Mouse (Mus musculus): ENCODE data around the gene Use1. TPM values are rescaled to one million over a fixed set of nuclear protein-coding genes. Genes with fewer than 3 reads are reported as not detected.
A peak's percentile ranks its signal among the peaks of the same experiment; 100 is the strongest.

The Use1 gene
- polyA plus RNA-seq, 1 experiment from 2014 or later, result 92.1 TPM

GRCm38 (mm10) chr8:71406099-71407015, 39.7 kb downstream of the Use1 start:
- Histone ChIP-seq H3K27ac (replicated peaks; ENCODE audit: low read depth, low read length) (peak overlapping the region; percentile 44), H3K4me2 (ENCODE audit: low read depth, severe bottlenecking) (peak overlapping the region; percentile 93), H3K9me3 (ENCODE audit: control insufficient read depth, low read length) (no peaks in the 10 kb centered on the region), H3K9ac (ENCODE audit: low read length) (peak overlapping the region; percentile 69), H3K36me3 (ENCODE audit: control insufficient read depth, insufficient read depth, low read length) (peaks cover 10% of the 10 kb centered on the region; the same call in 1 of the 2 replicates), H3K4me1 (ENCODE audit: control insufficient read depth, insufficient read depth, low read length) (peaks cover 4% of the 10 kb centered on the region; the same call in 1 of the 2 replicates), H3K4me3 (ENCODE audit: low read depth, low read length) (peak overlapping the region; percentile 81), H3K27me3 (ENCODE audit: control insufficient read depth, insufficient read depth, low read length) (no peaks in the 10 kb centered on the region)
- DNase-seq (ENCODE audit: low spot score) (peak; percentile 89), ATAC-seq (ENCODE audit: insufficient number of reproducible peaks, low FRiP score, low TSS enrichment, low read depth) (peak; percentile 70)
- under 1% methylated on average over 55 of the region's 55 CpGs for WGBS

GRCm38 (mm10) chr8:71407441-71407840, 40.8 kb downstream of the Use1 start:
- 94% methylated on average over 14 of the region's 14 CpGs for WGBS
- Histone ChIP-seq H3K36me3 (ENCODE audit: control insufficient read depth, insufficient read depth, low read length) (peaks cover 10% of the 10 kb centered on the region; the same call in 1 of the 2 replicates), H3K4me1 (ENCODE audit: control insufficient read depth, insufficient read depth, low read length) (peaks cover 4% of the 10 kb centered on the region; the same call in 1 of the 2 replicates), H3K9ac (ENCODE audit: low read length) (0 out of 2 replicates have a peak overlapping the region, but pooled peaks have one; percentile 7), H3K27ac (replicated peaks; ENCODE audit: low read depth, low read length) (no peak overlapping the region), H3K27me3 (ENCODE audit: control insufficient read depth, insufficient read depth, low read length) (no peaks in the 10 kb centered on the region), H3K4me2 (ENCODE audit: low read depth, severe bottlenecking) (no peak overlapping the region), H3K4me3 (ENCODE audit: low read depth, low read length) (no peak overlapping the region; the same call in 1 of the 2 replicates), H3K9me3 (ENCODE audit: control insufficient read depth, low read length) (no peaks in the 10 kb centered on the region)
- DNase-seq (ENCODE audit: low spot score) (peak; percentile 21), ATAC-seq (ENCODE audit: insufficient number of reproducible peaks, low FRiP score, low TSS enrichment, low read depth) (no peak)

GRCm38 (mm10) chr8:71408231-71408630, 41.6 kb downstream of the Use1 start:
- Histone ChIP-seq H3K4me3 (ENCODE audit: low read depth, low read length) (no peak overlapping the region), H3K4me1 (ENCODE audit: control insufficient read depth, insufficient read depth, low read length) (peaks cover 4% of the 10 kb centered on the region; the same call in 1 of the 2 replicates), H3K9ac (ENCODE audit: low read length) (no peak overlapping the region), H3K27me3 (ENCODE audit: control insufficient read depth, insufficient read depth, low read length) (no peaks in the 10 kb centered on the region), H3K9me3 (ENCODE audit: control insufficient read depth, low read length) (no peaks in the 10 kb centered on the region), H3K27ac (replicated peaks; ENCODE audit: low read depth, low read length) (no peak overlapping the region), H3K4me2 (ENCODE audit: low read depth, severe bottlenecking) (no peak overlapping the region), H3K36me3 (ENCODE audit: control insufficient read depth, insufficient read depth, low read length) (peaks cover 10% of the 10 kb centered on the region; the same call in 1 of the 2 replicates)
- ATAC-seq (ENCODE audit: insufficient number of reproducible peaks, low FRiP score, low TSS enrichment, low read depth) (no peak), DNase-seq (ENCODE audit: low spot score) (no peak)
- 94% methylated on average over 4 of the region's 4 CpGs for WGBS

- WGBS, result 57% methylated on average over 11 of the region's 11 CpGs
- ATAC-seq (ENCODE audit: insufficient number of reproducible peaks, low FRiP score, low TSS enrichment, low read depth) (no peak), DNase-seq (ENCODE audit: low spot score) (no peak)
- Histone ChIP-seq H3K4me3 (ENCODE audit: low read depth, low read length) (no peak overlapping the region), H3K4me2 (ENCODE audit: low read depth, severe bottlenecking) (no peak overlapping the region), H3K27ac (replicated peaks; ENCODE audit: low read depth, low read length) (no peak overlapping the region), H3K4me1 (ENCODE audit: control insufficient read depth, insufficient read depth, low read length) (no peaks in the 10 kb centered on the region), H3K27me3 (ENCODE audit: control insufficient read depth, insufficient read depth, low read length) (no peaks in the 10 kb centered on the region), H3K36me3 (ENCODE audit: control insufficient read depth, insufficient read depth, low read length) (peaks cover 10% of the 10 kb centered on the region; the same call in 1 of the 2 replicates), H3K9ac (ENCODE audit: low read length) (no peak overlapping the region), H3K9me3 (ENCODE audit: control insufficient read depth, low read length) (no peaks in the 10 kb centered on the region)
Measured at GRCm38 (mm10) chr8:71411535-71412273, 45.1 kb downstream of the Use1 start.

Other genes starting within 250 kb of the Use1 start
- gene Myo9b, start 94.1 kb upstream of the Use1 start, polyA plus RNA-seq (2014; fragmentation: Nextera tagmentation; extraction: Ambion mirVana), result 23.0 and 25.3 TPM in 2 replicates
- gene Haus8, start 93.9 kb upstream of the Use1 start, polyA plus RNA-seq (2014; fragmentation: Nextera tagmentation; extraction: Ambion mirVana), result 66.8 and 70.3 TPM in 2 replicates
- 2.7 and 3.1 TPM in 2 replicates for gene Ocel1, start 4.5 kb downstream of the Use1 start, polyA plus RNA-seq (2014; fragmentation: Nextera tagmentation; extraction: Ambion mirVana)
- 68.9 and 78.6 TPM in 2 replicates for gene Nr2f6, start 15.1 kb downstream of the Use1 start, polyA plus RNA-seq (2014; fragmentation: Nextera tagmentation; extraction: Ambion mirVana)
- gene Ushbp1, start 29.0 kb downstream of the Use1 start, polyA plus RNA-seq (2014; fragmentation: Nextera tagmentation; extraction: Ambion mirVana), result 3.4 and 4.1 TPM in 2 replicates
- gene Babam1, start 30.0 kb downstream of the Use1 start, polyA plus RNA-seq (2014; fragmentation: Nextera tagmentation; extraction: Ambion mirVana), result 109 and 119 TPM in 2 replicates
- 21.5 and 23.9 TPM in 2 replicates for gene Ankle1, start 39.2 kb downstream of the Use1 start, polyA plus RNA-seq (2014; fragmentation: Nextera tagmentation; extraction: Ambion mirVana)
- 38.7 and 43.4 TPM in 2 replicates for gene Abhd8, start 96.8 kb downstream of the Use1 start, polyA plus RNA-seq (2014; fragmentation: Nextera tagmentation; extraction: Ambion mirVana)
- gene Mrpl34, start 98.1 kb downstream of the Use1 start, polyA plus RNA-seq (2014; fragmentation: Nextera tagmentation; extraction: Ambion mirVana), result 216 and 231 TPM in 2 replicates
- gene Dda1, start 102.4 kb downstream of the Use1 start, polyA plus RNA-seq (2014; fragmentation: Nextera tagmentation; extraction: Ambion mirVana), result 115 TPM in 2 replicates
- 3.0 and 4.2 TPM in 2 replicates for gene Ano8, start 119.1 kb downstream of the Use1 start, polyA plus RNA-seq (2014; fragmentation: Nextera tagmentation; extraction: Ambion mirVana)
- gene Gtpbp3, start 121.3 kb downstream of the Use1 start, polyA plus RNA-seq (2014; fragmentation: Nextera tagmentation; extraction: Ambion mirVana), result 8.3 and 8.7 TPM in 2 replicates
- 57.9 and 58.2 TPM in 2 replicates for gene Plvap, start 144.9 kb downstream of the Use1 start, polyA plus RNA-seq (2014; fragmentation: Nextera tagmentation; extraction: Ambion mirVana)
- 0.30 and 0.71 TPM in 2 replicates for gene Ccdc194, start 158.9 kb downstream of the Use1 start, polyA plus RNA-seq (2014; fragmentation: Nextera tagmentation; extraction: Ambion mirVana)
- gene Bst2, start 170.6 kb downstream of the Use1 start, polyA plus RNA-seq (2014; fragmentation: Nextera tagmentation; extraction: Ambion mirVana), result 1.7 and 1.8 TPM in 2 replicates
- gene Mvb12a, start 176.1 kb downstream of the Use1 start, polyA plus RNA-seq (2014; fragmentation: Nextera tagmentation; extraction: Ambion mirVana), result 66.5 and 74.2 TPM in 2 replicates
- gene Tmem221, start 192.0 kb downstream of the Use1 start, polyA plus RNA-seq (2014; fragmentation: Nextera tagmentation; extraction: Ambion mirVana), result 0.27 TPM in 1 of 2 replicates, not detected in the other
- not detected in 2 replicates for gene Nxnl1, start 199.8 kb downstream of the Use1 start, polyA plus RNA-seq (2014; fragmentation: Nextera tagmentation; extraction: Ambion mirVana)
- 16.7 and 18.0 TPM in 2 replicates for gene Slc27a1, start 202.0 kb downstream of the Use1 start, polyA plus RNA-seq (2014; fragmentation: Nextera tagmentation; extraction: Ambion mirVana)
- 230 and 239 TPM in 2 replicates for gene Pgls, start 225.3 kb downstream of the Use1 start, polyA plus RNA-seq (2014; fragmentation: Nextera tagmentation; extraction: Ambion mirVana)
- 2.7 and 3.8 TPM in 2 replicates for gene Fam129c, start 230.8 kb downstream of the Use1 start, polyA plus RNA-seq (2014; fragmentation: Nextera tagmentation; extraction: Ambion mirVana)
- gene Colgalt1, start 244.2 kb downstream of the Use1 start, polyA plus RNA-seq (2014; fragmentation: Nextera tagmentation; extraction: Ambion mirVana), result 46.6 and 49.8 TPM in 2 replicates